Mouse (Mus musculus) MEL (cell line): ENCODE data around the gene Mrps35. TPM values are rescaled to one million over a fixed set of nuclear protein-coding genes. Genes with fewer than 3 reads are reported as not detected.

ENCODE experiments used
- DNase-seq: peaks from one replicate; pipeline ENCODE4 v3.0.0; 2011; ENCODE audit warnings: low read depth, low spot score
- H3K27ac ChIP-seq: 2 replicates; pipeline ENCODE4 v1.5.1; 2012; ENCODE audit warnings: low read depth, mild to moderate bottlenecking, control low read depth, low read length, moderate library complexity; ENCODE audit not compliant: control insufficient read depth
- H3K27me3 ChIP-seq, 2 experiments: fragments of 150-350 bp in 1 of 2; sonication (generic) in 1 of 2; 2 replicates each; pipeline ENCODE4 v1.6.1; 2012; ENCODE audit warnings: low read length in 2 of 2, mild to moderate bottlenecking in 2 of 2, improper control_type of control experiment in 1 of 2, moderate library complexity in 1 of 2; ENCODE audit not compliant: insufficient read depth in 2 of 2, control insufficient read depth in 1 of 2
- H3K36me3 ChIP-seq, 2 experiments: 2 replicates each; pipeline ENCODE4 v1.6.1; 2012 to 2014; ENCODE audit warnings: low read length in 2 of 2, improper control_type of control experiment in 1 of 2, inconsistent platforms in 1 of 2, mild to moderate bottlenecking in 1 of 2; ENCODE audit not compliant: insufficient read depth in 2 of 2, control insufficient read depth in 1 of 2
- H3K4me1 ChIP-seq, 2 experiments: fragments of 150-350 bp in 1 of 2; sonication (generic) in 1 of 2; 2 replicates each; pipeline ENCODE4 v1.6.1; 2012; ENCODE audit warnings: low read length in 2 of 2, improper control_type of control experiment in 1 of 2, mild to moderate bottlenecking in 1 of 2; ENCODE audit not compliant: insufficient read depth in 2 of 2, control insufficient read depth in 1 of 2
- H3K4me3 ChIP-seq, 2 experiments: fragments of 150-350 bp in 1 of 2; sonication (generic) in 1 of 2; 2 replicates each; pipeline ENCODE4 v1.5.1; 2012; ENCODE audit warnings: low read depth in 2 of 2, low read length in 2 of 2, mild to moderate bottlenecking in 2 of 2, moderate library complexity in 2 of 2, control low read depth in 1 of 2, improper control_type of control experiment in 1 of 2; ENCODE audit not compliant: control insufficient read depth in 1 of 2, insufficient read depth in 1 of 2
- H3K79me2 ChIP-seq: 2 replicates; pipeline ENCODE4 v1.6.1; 2012; ENCODE audit warnings: mild to moderate bottlenecking, low read length, moderate library complexity; ENCODE audit not compliant: control insufficient read depth, poor library complexity, insufficient read depth
- H3K9ac ChIP-seq: 2 replicates; pipeline ENCODE4 v1.6.1; 2012; ENCODE audit warnings: low read depth, mild to moderate bottlenecking, control low read depth, low read length, moderate library complexity; ENCODE audit not compliant: control insufficient read depth, poor library complexity, severe bottlenecking
- H3K9me3 ChIP-seq: fragments of 150-350 bp; sonication (generic); replicated peaks from 2 replicates; pipeline ENCODE4 v1.6.1; 2012; ENCODE audit warnings: mild to moderate bottlenecking, low read length, improper control_type of control experiment, moderate library complexity; ENCODE audit not compliant: insufficient read depth
- CHD2 ChIP-seq: IDR thresholded peaks from 2 replicates; pipeline ENCODE4 v1.6.1; 2011; ENCODE audit warnings: low read length, improper control_type of control experiment
- CTCF ChIP-seq, 3 experiments: IDR thresholded peaks in 2 of 3; conservative IDR thresholded peaks in 1 of 3; 2 replicates each; pipeline ENCODE4 v1.5.1; 2011 to 2012; ENCODE audit warnings: low read length in 3 of 3, low read depth in 2 of 3, mild to moderate bottlenecking in 2 of 3, improper control_type of control experiment in 1 of 3, inconsistent platforms in 1 of 3, mixed read lengths in 1 of 3, moderate library complexity in 1 of 3; ENCODE audit not compliant: control insufficient read depth in 1 of 3, insufficient read depth in 1 of 3, poor library complexity in 1 of 3, severe bottlenecking in 1 of 3
- GABPA ChIP-seq: IDR thresholded peaks from 2 replicates; pipeline ENCODE4 v1.6.1; 2012; ENCODE audit warnings: low read depth, mild to moderate bottlenecking, inconsistent platforms, low read length, improper control_type of control experiment, moderate library complexity
- GATA1 ChIP-seq: IDR thresholded peaks from 2 replicates; pipeline ENCODE4 v1.6.1; 2011; ENCODE audit warnings: low read depth, low read length, improper control_type of control experiment
- JUND ChIP-seq: IDR thresholded peaks from 2 replicates; pipeline ENCODE4 v1.6.1; 2011; ENCODE audit warnings: low read depth, mild to moderate bottlenecking, improper control_type of control experiment, low read length
- KAT2A ChIP-seq: conservative IDR thresholded peaks from 2 replicates; pipeline ENCODE4 v1.6.1; 2012; ENCODE audit warnings: low read depth, low read length, improper control_type of control experiment, inconsistent platforms
- MAFK ChIP-seq: IDR thresholded peaks from 2 replicates; pipeline ENCODE4 v1.6.1; 2011; ENCODE audit warnings: low read depth, mild to moderate bottlenecking, low read length, improper control_type of control experiment, borderline replicate concordance
- MAX ChIP-seq: IDR thresholded peaks from 2 replicates; pipeline ENCODE4 v1.6.1; 2011; ENCODE audit warnings: low read length, improper control_type of control experiment
- MAZ ChIP-seq: IDR thresholded peaks from 2 replicates; pipeline ENCODE4 v1.6.1; 2012; ENCODE audit warnings: low read depth, mild to moderate bottlenecking, inconsistent platforms, low read length, improper control_type of control experiment
- MXI1 ChIP-seq: IDR thresholded peaks from 2 replicates; pipeline ENCODE4 v1.6.1; 2011; ENCODE audit warnings: mild to moderate bottlenecking, low read depth, low read length, improper control_type of control experiment
- MYC ChIP-seq: IDR thresholded peaks from 2 replicates; pipeline ENCODE4 v1.6.1; 2011; ENCODE audit warnings: low read depth, mild to moderate bottlenecking, low read length, improper control_type of control experiment, moderate library complexity
- POLR2A ChIP-seq, 2 experiments: IDR thresholded peaks; 2 replicates each; pipeline ENCODE4 v1.6.1; 2011 to 2012; ENCODE audit warnings: low read length in 2 of 2, mild to moderate bottlenecking in 2 of 2, control low read depth in 1 of 2, improper control_type of control experiment in 1 of 2, low read depth in 1 of 2, moderate library complexity in 1 of 2; ENCODE audit not compliant: control insufficient read depth in 1 of 2, insufficient read depth in 1 of 2, poor library complexity in 1 of 2
- POLR2AphosphoS2 ChIP-seq: IDR thresholded peaks from 2 replicates; pipeline ENCODE4 v1.6.1; 2011; ENCODE audit warnings: low read length, improper control_type of control experiment
- POLR2AphosphoS5 ChIP-seq: IDR thresholded peaks from 2 replicates; pipeline ENCODE4 v1.6.1; 2012; ENCODE audit warnings: low read depth, borderline replicate concordance, mild to moderate bottlenecking, inconsistent platforms, low read length, moderate library complexity, mixed read lengths
- RAD21 ChIP-seq: IDR thresholded peaks from 2 replicates; pipeline ENCODE4 v1.6.1; 2011; ENCODE audit warnings: mild to moderate bottlenecking, low read depth, low read length, improper control_type of control experiment
- RCOR1 ChIP-seq: IDR thresholded peaks from 2 replicates; pipeline ENCODE4 v1.6.1; 2012; ENCODE audit warnings: low read depth, mild to moderate bottlenecking, inconsistent platforms, low read length, improper control_type of control experiment
- SIN3A ChIP-seq: IDR thresholded peaks from 2 replicates; pipeline ENCODE4 v1.6.1; 2012; ENCODE audit warnings: low read length, improper control_type of control experiment, inconsistent platforms
- SMC3 ChIP-seq: IDR thresholded peaks from 2 replicates; pipeline ENCODE4 v1.6.1; 2011; ENCODE audit warnings: low read depth, low read length, improper control_type of control experiment
- TAL1 ChIP-seq: IDR thresholded peaks from 2 replicates; pipeline ENCODE4 v1.6.1; 2012; ENCODE audit warnings: mild to moderate bottlenecking, inconsistent platforms, low read length, moderate library complexity, mixed read lengths
- ZC3H11A ChIP-seq: IDR thresholded peaks from 2 replicates; pipeline ENCODE4 v1.6.1; 2012; ENCODE audit warnings: low read depth, mild to moderate bottlenecking, inconsistent platforms, low read length, improper control_type of control experiment
- polyA plus RNA-seq, 2 experiments: library from polyadenylated mRNA; stranded (reverse) in 1 of 2; unstranded in 1 of 2; fragments of >175 nt in 1 of 2; fragments of >200 nt in 1 of 2; gene quantifications; 2 replicates each; pipeline versions ENCODE4 v1.2.1 to v1.2.4; 2012; ENCODE audit warnings: low replicate concordance in 2 of 2, low read depth in 1 of 2; ENCODE audit not compliant: insufficient read length in 2 of 2, insufficient read depth in 1 of 2, missing spikeins in 1 of 2
- total RNA-seq: library from RNA; depleted of rRNA; stranded (reverse); fragments of 300-350 nt; gene quantifications from 2 replicates; pipeline ENCODE4 v1.2.3, GENCODE M21; 2012

Gene Mrps35
- total and polyA plus RNA-seq, 3 experiments, result 99.0 to 148 TPM; not detected in 1

- TF ChIP-seq SIN3A (peak; percentile 90), MAX (peak; percentile 76), ZC3H11A (no peak), CTCF (IDR thresholded peaks at IDR 0.05 in 2 of 3, conservative IDR thresholded peaks at IDR 0.05 in 1 of 3; ENCODE audit: control insufficient read depth in 1 of 3, insufficient read depth in 1 of 3, low read depth in 2 of 3, low read length in 3 of 3, poor library complexity in 1 of 3, severe bottlenecking in 1 of 3) (no peak), CHD2 (no peak), POLR2A (IDR thresholded peaks at IDR 0.05; ENCODE audit: control insufficient read depth in 1 of 2, insufficient read depth in 1 of 2, low read depth in 1 of 2, low read length in 2 of 2, poor library complexity in 1 of 2) (peak; percentile 97 to 98), MAZ (0 out of 2 replicates have a peak, but pooled peaks have one; percentile 21)
- TF ChIP-seq, all 39 proteins: peak for 21
Observed at GRCm38 (mm10) chr6:147042291-147043290, at the start of gene Mrps35 (continued).

- H3K79me2 ChIP-seq, result no peaks in the 10 kb centered on the region
- H3K9me3 ChIP-seq, result no peaks in the 10 kb centered on the region
- H3K9ac ChIP-seq, result no peak overlapping the region
- no peaks in the 10 kb centered on the region for H3K4me1 ChIP-seq
- no peak overlapping the region for H3K4me3 ChIP-seq
- no peaks in the 10 kb centered on the region for H3K27me3 ChIP-seq
- no peak for TF ChIP-seq KAT2A
- peak; percentile 85 for TF ChIP-seq ZC3H11A
- TF ChIP-seq GABPA, result no peak
- TF ChIP-seq SMC3, result peak; percentile 95
- TF ChIP-seq RAD21, result peak; percentile 85
- peak; percentile 35; the same call in 1 of the 2 replicates for TF ChIP-seq RCOR1
- TF ChIP-seq MYC, result no peak
- TF ChIP-seq POLR2AphosphoS2, result no peak
- TF ChIP-seq GATA1, result peak; percentile 54
- 0 out of 2 replicates have a peak, but pooled peaks have one; percentile 38 for TF ChIP-seq JUND
- peak; percentile 60 to 89 (median 67) for TF ChIP-seq CTCF (IDR thresholded peaks at IDR 0.05 in 2 of 3, conservative IDR thresholded peaks at IDR 0.05 in 1 of 3; ENCODE audit: control insufficient read depth in 1 of 3, insufficient read depth in 1 of 3, low read depth in 2 of 3, low read length in 3 of 3, poor library complexity in 1 of 3, severe bottlenecking in 1 of 3)
- TF ChIP-seq, all 39 proteins: peak for 7
- Histone ChIP-seq H3K36me3 (no peaks in the 10 kb centered on the region), H3K27ac (no peak overlapping the region)
- DNase-seq, result peak; percentile 72
Observed at GRCm38 (mm10) chr6:146994236-146994635, 48.3 kb upstream of the Mrps35 start.

GRCm38 (mm10) chr6:146995391-146995790, 47.2 kb upstream of the Mrps35 start:
- H3K36me3 ChIP-seq, result no peaks in the 10 kb centered on the region
- TF ChIP-seq MXI1 (no peak), CTCF (IDR thresholded peaks at IDR 0.05 in 2 of 3, conservative IDR thresholded peaks at IDR 0.05 in 1 of 3; ENCODE audit: control insufficient read depth in 1 of 3, insufficient read depth in 1 of 3, low read depth in 2 of 3, low read length in 3 of 3, poor library complexity in 1 of 3, severe bottlenecking in 1 of 3) (no peak), MAFK (no peak), GABPA (no peak), POLR2AphosphoS5 (no peak), RAD21 (no peak), TAL1 (no peak)
- no peaks in the 10 kb centered on the region for H3K79me2 ChIP-seq

More at GRCm38 (mm10) chr6:146995391-146995790, 47.2 kb upstream of the Mrps35 start:
- H3K27me3 ChIP-seq, result no peaks in the 10 kb centered on the region
- no peak overlapping the region for H3K4me3 ChIP-seq
- H3K9me3 ChIP-seq, result no peaks in the 10 kb centered on the region
- H3K9ac ChIP-seq, result no peak overlapping the region
- no peak overlapping the region for H3K27ac ChIP-seq
- no peak for DNase-seq
- no peaks in the 10 kb centered on the region for H3K4me1 ChIP-seq
